Mouse (Mus musculus) neural tube, embryonic 14.5 days (tissue): Measurements from ENCODE around the gene Clec4n. TPM values are rescaled to one million over a fixed set of nuclear protein-coding genes. Genes with fewer than 3 reads are reported as not detected.
"Not testable (repeated sequence)": the region's sequence is repeated elsewhere in the genome, so short reads cannot be mapped to it uniquely, and the experiment has no call there.

ENCODE experiments used
- ATAC-seq: fragments of 200-750 bp; cut with Nextera tagmentation; 2 replicates; pipeline ENCODE4 v1.8.0; 2017; ENCODE audit warnings: low read depth, mild to moderate bottlenecking, moderate TSS enrichment, moderate library complexity
- H3K27ac ChIP-seq: fragments of 300-500 bp; sonication (generic); 2 replicates; pipeline ENCODE4 v1.5.1; 2014; ENCODE audit warnings: low read depth, mild to moderate bottlenecking, control low read depth, low read length, moderate library complexity, mixed read lengths
- H3K27me3 ChIP-seq: fragments of 300-500 bp; sonication (generic); 2 replicates; pipeline ENCODE4 v1.6.1; 2014; ENCODE audit warnings: low read length; ENCODE audit not compliant: control insufficient read depth, insufficient read depth
- H3K36me3 ChIP-seq: fragments of 300-500 bp; sonication (generic); 2 replicates; pipeline ENCODE4 v1.6.1; 2014; ENCODE audit warnings: low read length, mixed read lengths; ENCODE audit not compliant: control insufficient read depth, insufficient read depth
- H3K4me1 ChIP-seq: fragments of 300-500 bp; sonication (generic); 2 replicates; pipeline ENCODE4 v1.6.1; 2014; ENCODE audit warnings: low read length; ENCODE audit not compliant: control insufficient read depth, insufficient read depth
- H3K4me2 ChIP-seq: fragments of 300-500 bp; sonication (generic); 2 replicates; pipeline ENCODE4 v1.6.1; 2014; ENCODE audit warnings: mild to moderate bottlenecking, low read depth, low read length, control low read depth
- H3K4me3 ChIP-seq: fragments of 300-500 bp; sonication (generic); 2 replicates; pipeline ENCODE4 v1.5.1; 2014; ENCODE audit warnings: low read depth, low read length, control low read depth, mixed read lengths
- H3K9ac ChIP-seq: fragments of 300-500 bp; sonication (generic); replicated peaks from 2 replicates; pipeline ENCODE4 v1.6.1; 2014; ENCODE audit warnings: low read depth, mild to moderate bottlenecking, control low read depth, low read length, mixed read lengths
- H3K9me3 ChIP-seq: fragments of 300-500 bp; sonication (generic); 2 replicates; pipeline ENCODE4 v1.6.1; 2016; ENCODE audit warnings: low read length; ENCODE audit not compliant: control insufficient read depth
- WGBS: fragments of 180-500 bp; shearing (Covaris S2); extraction: QIAGEN DNeasy Blood & Tissue Kit; methylation state at CpG from one replicate; pipeline ENCODE4 v1.1.7; 2014; 5-methylcytosine and 5-hydroxymethylcytosine counted together
- polyA plus RNA-seq: library from polyadenylated mRNA; unstranded; fragments of >200 nt; fragmentation: Nextera tagmentation; extraction: Ambion mirVana; gene quantifications from 2 replicates; pipeline ENCODE4 v1.2.1, GENCODE M21; 2014

Gene Clec4n
- 0.79 TPM in 1 of 2 replicates, not detected in the other for polyA plus RNA-seq

DNA sequence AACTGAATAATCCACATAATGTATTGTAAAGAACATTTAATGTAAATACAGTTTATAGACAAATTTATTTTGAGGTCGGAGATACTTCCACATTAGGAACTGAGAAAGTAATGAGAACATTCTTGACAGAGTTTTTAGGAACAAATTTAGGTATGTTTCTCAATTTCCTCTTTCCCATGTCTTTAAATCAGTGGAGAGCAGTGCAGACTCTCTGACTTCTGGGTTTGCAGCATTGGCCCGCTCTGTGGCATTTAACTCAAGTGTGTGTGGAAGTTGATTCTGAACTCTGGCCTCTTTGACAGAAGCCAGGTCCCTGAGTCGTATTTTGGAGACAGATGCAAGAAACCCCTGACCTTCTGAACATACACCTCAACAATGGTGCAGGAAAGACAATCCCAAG is at the start of gene Clec4n:
Clec4n (plus strand) TSS at position 200 of the 400 bp plus-strand sequence.
- no peak within 1 kb of the TSS for H3K4me2 ChIP-seq
- H3K9me3 ChIP-seq = 0 out of 2 replicates have a peak, but pooled peaks cover 2% of the 10 kb centered on the region
- no peaks in the 10 kb centered on the region for H3K27me3 ChIP-seq
- no peak for ATAC-seq
- H3K36me3 ChIP-seq = no peaks in the 10 kb centered on the region
- 81% methylated on average over 3 of the region's 3 CpGs for WGBS
- H3K4me1 ChIP-seq = no peaks in the 10 kb centered on the region
- no peak within 1 kb of the TSS for H3K9ac ChIP-seq
- no peak within 1 kb of the TSS for H3K4me3 ChIP-seq
- H3K27ac ChIP-seq = no peak within 1 kb of the TSS

DNA sequence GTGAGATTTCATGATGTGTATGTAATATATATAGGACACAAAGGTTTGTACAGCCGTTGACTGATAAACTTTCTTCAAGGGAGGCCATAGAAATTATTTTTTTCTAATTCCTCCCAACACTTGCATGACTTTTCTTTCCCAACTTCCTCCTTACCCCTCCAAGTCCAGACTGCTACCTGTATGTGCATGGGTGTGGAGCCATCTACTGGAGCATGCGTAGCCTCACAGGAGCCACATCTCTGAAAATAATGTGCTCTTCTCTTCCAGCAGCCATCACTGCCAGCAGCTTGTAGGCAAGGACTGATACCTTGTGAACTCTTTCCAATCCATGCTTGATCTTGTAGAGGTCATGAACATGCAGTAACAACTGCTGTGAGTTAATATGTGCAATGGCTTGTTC is 44.8 kb upstream of the Clec4n start:
- H3K27ac ChIP-seq, ATAC-seq, H3K27me3 ChIP-seq, H3K36me3 ChIP-seq, H3K9ac ChIP-seq, H3K4me1 ChIP-seq, H3K4me2 ChIP-seq, H3K4me3 ChIP-seq, H3K9me3 ChIP-seq: not testable (repeated sequence)
- 77% methylated on average over 2 of the region's 2 CpGs for WGBS

DNA sequence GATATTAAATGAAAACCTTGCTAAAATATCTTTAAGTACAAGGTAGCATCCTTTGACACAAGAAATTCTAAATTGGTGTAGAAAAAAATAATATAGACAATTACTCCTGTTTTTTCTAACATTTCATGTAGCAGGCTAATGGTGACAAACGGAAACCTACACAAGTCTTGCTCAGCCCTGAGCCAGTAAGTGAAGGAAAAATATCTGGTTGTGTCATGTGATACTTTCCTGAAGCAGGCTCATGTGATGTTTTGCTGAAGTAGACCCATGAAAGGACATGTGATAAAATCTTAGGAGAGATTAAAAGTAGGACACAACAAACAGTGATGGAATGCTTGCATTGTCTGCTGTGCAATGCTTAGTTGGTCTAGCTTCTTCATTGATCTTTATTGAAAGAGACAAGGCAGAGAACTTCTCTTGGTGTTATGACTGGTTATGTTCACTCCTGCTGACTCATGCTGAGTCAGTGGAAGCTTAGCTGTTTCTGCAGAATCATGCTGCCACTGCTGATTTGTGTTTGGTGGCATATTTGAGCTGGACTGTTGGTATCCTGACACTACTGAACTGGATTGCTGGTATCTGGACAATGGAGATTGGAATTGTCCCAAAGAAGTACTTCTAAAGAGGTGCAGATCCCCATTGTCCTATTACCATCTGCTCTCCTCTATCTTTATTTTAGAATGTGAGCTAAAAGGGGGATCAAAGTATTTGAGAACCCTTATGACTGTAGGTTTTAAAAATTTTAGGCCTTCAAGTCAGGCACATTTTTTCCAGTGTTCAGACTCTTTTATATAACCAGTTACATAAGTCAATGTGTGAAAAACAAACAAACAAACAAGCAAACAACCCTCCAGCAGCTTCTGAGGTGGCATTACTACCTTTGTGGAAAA is 22.2 kb upstream of the Clec4n start:
- Histone ChIP-seq H3K9ac (no peak overlapping the region), H3K27me3 (no peaks in the 10 kb centered on the region), H3K4me1 (no peaks in the 10 kb centered on the region), H3K4me3 (no peak overlapping the region), H3K36me3 (no peaks in the 10 kb centered on the region), H3K9me3 (no peaks in the 10 kb centered on the region), H3K4me2 (no peak overlapping the region), H3K27ac (no peak overlapping the region)
- no peak for ATAC-seq
- WGBS = 87% methylated on average over 1 of the region's 1 CpGs

DNA sequence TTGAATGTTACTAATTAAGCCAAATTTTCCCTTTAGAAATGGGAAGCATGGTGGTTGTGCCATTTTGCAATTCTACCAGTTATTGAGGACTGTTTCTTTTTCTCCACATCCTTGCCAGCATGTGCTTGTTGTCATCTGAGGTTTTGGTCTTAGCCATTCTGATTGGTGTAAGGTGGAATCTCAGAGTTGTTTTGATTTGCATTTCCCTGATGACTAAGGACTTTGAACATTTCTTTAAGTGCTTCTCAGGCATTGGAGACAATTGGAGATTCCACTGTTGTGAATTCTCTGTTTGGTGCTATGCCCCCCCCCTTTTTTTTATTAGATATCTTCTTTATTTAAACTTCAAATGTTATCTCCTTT is 21.6 kb upstream of the Clec4n start:
- H3K9me3 ChIP-seq, H3K27me3 ChIP-seq, H3K27ac ChIP-seq, H3K36me3 ChIP-seq, H3K4me2 ChIP-seq, ATAC-seq, H3K9ac ChIP-seq, H3K4me3 ChIP-seq, H3K4me1 ChIP-seq: not testable (repeated sequence)

DNA sequence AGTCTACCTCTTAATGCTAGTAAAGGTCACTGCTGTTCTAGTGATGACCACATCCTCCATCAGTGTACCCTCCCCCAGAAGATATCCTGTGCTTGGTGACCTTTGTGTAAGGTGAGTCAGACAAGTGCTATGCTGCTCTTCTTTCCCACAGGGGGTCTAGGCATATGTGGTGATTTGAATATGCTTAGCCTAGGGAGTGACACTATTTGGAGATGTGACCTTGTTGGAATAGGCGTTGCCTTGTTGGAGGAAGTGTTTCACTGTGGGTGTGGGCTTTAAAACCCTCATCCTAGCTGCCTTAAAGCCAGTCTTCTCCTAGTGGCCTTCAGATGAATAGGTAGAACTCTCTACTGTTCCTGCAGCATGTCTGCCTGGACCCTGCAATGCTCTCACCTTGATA is 17.9 kb upstream of the Clec4n start:
- ATAC-seq = no peak
- WGBS = 86% methylated on average over 1 of the region's 1 CpGs
- no peaks in the 10 kb centered on the region for H3K27me3 ChIP-seq
- H3K4me2 ChIP-seq = no peak overlapping the region
- no peaks in the 10 kb centered on the region for H3K36me3 ChIP-seq
- no peak overlapping the region for H3K4me3 ChIP-seq
- H3K4me1 ChIP-seq = no peaks in the 10 kb centered on the region
- H3K9me3 ChIP-seq = no peaks in the 10 kb centered on the region
- no peak overlapping the region for H3K27ac ChIP-seq
- no peak overlapping the region for H3K9ac ChIP-seq

DNA sequence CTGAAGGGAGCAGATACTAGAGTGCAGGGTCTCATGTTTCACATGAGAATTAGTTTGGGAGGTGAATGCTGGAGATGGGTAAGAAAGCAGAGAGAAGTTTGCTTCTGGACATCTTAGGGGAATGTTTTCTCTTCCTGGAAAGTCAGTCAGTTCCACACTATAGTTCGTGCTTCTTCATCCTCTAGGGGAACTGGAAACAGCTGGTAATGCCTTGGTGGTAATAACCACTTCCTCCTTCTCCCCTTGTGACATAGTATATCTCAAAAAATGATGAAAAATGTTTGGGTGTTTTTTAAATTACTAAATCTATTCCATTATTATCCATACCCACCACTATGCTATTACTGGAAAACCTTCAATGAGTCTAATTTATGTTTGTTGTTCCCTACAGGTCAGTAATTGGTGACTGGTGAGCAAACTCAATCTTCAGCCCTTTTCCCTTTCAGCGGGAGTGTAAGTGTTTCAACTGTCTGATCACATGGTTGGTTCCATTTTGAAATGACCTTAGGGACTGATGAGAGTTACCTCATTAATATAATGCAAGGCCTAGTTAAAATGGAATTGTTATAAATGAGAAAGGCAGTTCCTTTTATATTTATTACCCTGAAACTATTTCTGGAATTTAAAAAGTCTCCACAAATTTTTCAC is 2.0 kb upstream of the Clec4n start:
- Histone ChIP-seq H3K9me3 (peaks cover 2% of the 10 kb centered on the region; the same call in 1 of the 2 replicates), H3K4me2 (no peak overlapping the region), H3K4me1 (no peaks in the 10 kb centered on the region), H3K27ac (no peak overlapping the region), H3K27me3 (no peaks in the 10 kb centered on the region), H3K9ac (no peak overlapping the region), H3K36me3 (no peaks in the 10 kb centered on the region), H3K4me3 (no peak overlapping the region)
- WGBS = 67% methylated on average over 2 of the region's 2 CpGs
- no peak for ATAC-seq

DNA sequence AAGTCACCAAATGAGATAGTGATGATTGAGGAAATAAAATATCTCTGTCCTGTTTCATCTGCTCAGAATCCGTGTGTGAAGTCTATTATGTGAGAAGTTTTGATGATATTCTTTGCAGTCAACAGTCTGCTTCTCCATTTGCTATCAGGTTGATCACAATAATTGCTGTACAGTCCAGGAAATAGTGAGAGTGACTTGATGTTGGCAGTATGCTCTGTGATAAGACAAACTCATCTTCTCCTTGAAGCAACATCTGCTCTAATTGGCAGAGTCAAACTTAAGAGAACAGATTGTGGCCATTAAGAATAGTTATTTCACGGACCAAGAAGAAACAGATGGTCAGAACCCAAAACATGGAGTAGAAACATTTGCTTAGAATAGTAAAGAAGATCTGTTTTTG is 1.5 kb downstream of the Clec4n start:
- no peak overlapping the region for H3K4me2 ChIP-seq

DNA sequence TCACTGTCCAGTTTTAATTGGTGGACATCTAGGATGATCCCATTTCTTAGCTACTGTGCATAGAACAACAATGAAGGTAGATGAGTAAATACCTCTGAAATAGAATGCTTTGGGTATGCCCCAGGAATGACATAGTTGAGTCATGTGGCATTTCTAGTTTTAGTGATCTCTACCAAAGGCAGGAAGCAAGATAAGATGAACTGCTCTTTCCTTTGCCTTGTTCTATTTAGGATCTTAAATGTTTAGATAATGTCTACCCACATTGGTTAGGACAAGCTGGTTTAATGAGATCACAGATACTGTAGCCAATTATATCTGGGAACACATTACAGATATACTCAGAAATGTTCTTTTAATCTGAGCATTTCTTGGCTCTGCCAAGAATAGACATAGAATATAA is 7.9 kb downstream of the Clec4n start:
- Histone ChIP-seq H3K4me2 (no peak overlapping the region), H3K36me3 (no peaks in the 10 kb centered on the region), H3K27me3 (no peaks in the 10 kb centered on the region), H3K4me1 (no peaks in the 10 kb centered on the region), H3K9ac (no peak overlapping the region), H3K4me3 (no peak overlapping the region), H3K27ac (no peak overlapping the region), H3K9me3 (no peaks in the 10 kb centered on the region)
- ATAC-seq = no peak

More for the DNA sequence above, 1.5 kb downstream of the Clec4n start:
- Histone ChIP-seq H3K27me3 (no peaks in the 10 kb centered on the region), H3K4me3 (no peak overlapping the region), H3K9me3 (0 out of 2 replicates have a peak, but pooled peaks cover 2% of the 10 kb centered on the region), H3K4me1 (no peaks in the 10 kb centered on the region), H3K27ac (no peak overlapping the region), H3K9ac (no peak overlapping the region), H3K36me3 (no peaks in the 10 kb centered on the region)
- WGBS = 66% methylated on average over 2 of the region's 2 CpGs
- no peak for ATAC-seq

DNA sequence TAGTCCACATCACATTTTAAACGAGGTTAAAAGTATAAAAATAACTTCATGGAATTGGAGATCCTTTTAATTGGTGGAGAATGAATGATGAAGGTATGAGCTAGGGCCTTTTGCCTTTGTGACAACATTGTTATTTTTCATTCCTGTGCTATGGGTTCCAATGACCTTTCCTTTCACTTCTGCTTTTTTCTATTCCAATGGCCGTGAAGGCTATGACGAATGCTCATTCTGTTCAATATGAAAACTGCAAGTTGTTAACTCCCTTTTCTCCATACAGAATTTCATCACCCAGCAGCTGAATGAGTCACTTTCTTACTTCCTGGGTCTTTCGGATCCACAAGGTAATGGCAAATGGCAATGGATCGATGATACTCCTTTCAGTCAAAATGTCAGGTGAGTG is 14.6 kb downstream of the Clec4n start:
- Histone ChIP-seq H3K9me3 (no peaks in the 10 kb centered on the region), H3K4me1 (no peaks in the 10 kb centered on the region), H3K27me3 (no peaks in the 10 kb centered on the region), H3K9ac (no peak overlapping the region), H3K27ac (no peak overlapping the region), H3K36me3 (no peaks in the 10 kb centered on the region), H3K4me2 (no peak overlapping the region), H3K4me3 (no peak overlapping the region)
- WGBS = 89% methylated on average over 5 of the region's 5 CpGs
- no peak for ATAC-seq
